Mouse (Mus musculus) C3H10T1/2 (cell line): ENCODE measurements around the gene Abhd5. TPM values are rescaled to one million over a fixed set of nuclear protein-coding genes. Genes with fewer than 3 reads are reported as not detected.

Experiments
- polyA plus RNA-seq, 2 experiments: library from polyadenylated mRNA; unstranded; fragments of >200 nt; fragmentation: generic; extraction: Trizol; gene quantifications; one replicate each; pipeline ENCODE4 v1.2.1; 2012; ENCODE audit warnings: missing spikeins in 2 of 2

The Abhd5 gene
- 10 to 100 TPM; 10.4 to 16.6 TPM for polyA plus RNA-seq

DNA sequence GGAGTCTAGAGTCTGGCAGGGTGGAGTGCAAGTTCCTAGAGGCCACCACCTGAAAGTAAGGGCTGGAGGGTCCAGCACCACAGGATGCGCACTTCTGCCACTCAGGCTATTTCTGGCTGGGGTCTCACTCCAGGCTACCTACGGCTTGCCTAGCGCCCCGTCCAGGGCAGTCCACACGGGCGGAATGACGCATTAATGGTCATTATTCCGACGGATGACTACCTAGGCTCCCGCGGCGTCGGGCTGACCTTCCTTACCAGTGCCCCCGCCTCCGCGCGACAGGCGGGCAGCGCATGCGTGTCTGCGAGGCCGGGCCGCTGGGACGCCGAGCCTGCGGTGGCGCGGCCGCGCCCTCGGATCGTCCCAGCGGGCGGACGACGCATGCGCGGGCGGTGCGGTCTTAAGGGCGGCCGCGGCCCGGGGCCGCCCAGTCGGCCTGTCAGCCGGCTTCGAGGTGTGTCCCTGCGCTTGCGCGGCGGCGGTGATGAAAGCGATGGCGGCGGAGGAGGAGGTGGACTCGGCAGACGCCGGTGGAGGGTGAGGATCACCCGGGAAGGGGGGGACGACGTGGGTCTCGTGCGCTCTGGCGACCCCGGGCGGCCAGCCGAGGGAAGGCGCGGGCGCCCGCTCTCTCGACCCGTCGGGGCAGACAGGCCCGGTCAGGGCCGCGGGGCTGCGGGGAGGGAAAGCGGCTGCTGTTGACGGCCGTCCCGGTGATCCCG, at the start of gene Abhd5:
Gene Abhd5, plus strand, starts transcription at position 306 of the 722 bp plus-strand sequence.

Other genes starting within 250 kb of the Abhd5 start
- gene Snrk, start 234.3 kb upstream of the Abhd5 start, polyA plus RNA-seq, result 10 to 100 TPM in 1 of 2 experiments, 1 to 10 TPM in 1; 1.5 to 13.6 TPM
- 10 to 100 TPM; 51.8 to 99.6 TPM for gene Ano10, start 57.2 kb upstream of the Abhd5 start, polyA plus RNA-seq